Mouse (Mus musculus) ES-CJ7 (cell line): ENCODE measurements at regions not wholly inside any gene's neighbourhood (a gene's known extent, or its start where the extent isn't known, plus 50 kb on each side); places are given as distances from the start of the nearest gene placed in this dataset.

Source experiments
- DNase-seq: peaks from one replicate; pipeline ENCODE4 v3.0.0; 2011; ENCODE audit warnings: low read depth, low spot score

DNA sequence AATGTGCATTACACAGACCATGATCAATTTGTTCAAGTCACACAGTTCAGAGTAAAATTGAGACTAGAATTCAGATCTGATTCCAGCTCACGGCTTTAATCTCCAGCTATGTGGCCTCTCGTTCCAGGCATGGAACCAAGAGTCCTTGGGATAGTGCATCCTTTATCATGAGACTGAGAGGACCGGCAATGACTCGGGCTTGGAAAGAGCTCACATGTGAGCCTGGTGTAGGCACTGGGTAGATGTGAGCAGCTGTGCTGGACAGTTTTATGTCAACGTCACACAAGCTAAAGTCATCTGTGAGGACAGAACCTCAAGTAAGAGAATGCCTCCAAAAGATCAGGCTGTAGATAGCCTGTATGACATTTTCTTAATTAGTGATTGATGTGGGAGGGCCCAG is 228.3 kb downstream of the Plpp3 start:
- DNase-seq = no peak

DNA sequence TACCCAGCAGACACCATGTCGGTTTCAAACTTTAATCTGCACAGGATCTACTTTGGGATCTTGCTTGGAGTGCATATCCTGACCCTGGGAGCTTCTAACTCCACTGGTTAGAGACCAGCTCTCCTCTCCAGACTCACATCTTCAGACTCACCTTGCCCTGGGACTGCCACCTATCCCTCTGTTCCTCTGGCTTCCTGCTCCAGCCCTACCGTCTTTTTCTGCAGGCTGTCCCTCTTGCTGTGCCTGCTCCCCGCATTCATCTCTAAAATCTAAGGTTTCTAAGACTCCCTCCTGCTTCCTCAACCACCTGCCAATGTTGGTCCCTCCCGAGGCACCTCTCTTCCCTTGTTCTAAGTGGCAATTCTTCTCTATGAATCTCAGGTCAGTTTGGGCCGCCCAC is 233.2 kb downstream of the Plpp3 start:
- DNase-seq = peak; percentile 78

- no peak for DNase-seq
These were observed 237.2 kb downstream of the Plpp3 start for GRCm38 (mm10) chr4:105394366-105394765.

DNA sequence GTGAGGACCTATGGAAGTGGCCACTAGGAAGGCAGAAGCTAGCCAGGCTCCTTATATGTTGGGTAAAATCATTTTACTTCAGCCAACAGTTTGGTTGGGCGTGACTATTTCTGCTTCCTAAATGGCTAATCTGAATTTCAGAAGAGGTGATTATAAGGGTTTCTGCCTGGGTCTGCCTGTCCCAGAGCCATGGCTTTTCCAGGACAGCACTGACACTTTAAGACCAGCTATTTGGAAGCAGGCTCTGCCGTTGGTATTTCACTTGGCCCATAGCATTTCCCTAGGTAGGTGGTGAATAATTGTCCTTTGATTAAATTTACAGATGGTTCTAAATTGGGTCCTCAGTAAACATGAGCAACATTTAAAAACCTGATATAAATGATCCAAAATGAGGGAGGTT is 240.3 kb downstream of the Plpp3 start:
- no peak for DNase-seq

DNA sequence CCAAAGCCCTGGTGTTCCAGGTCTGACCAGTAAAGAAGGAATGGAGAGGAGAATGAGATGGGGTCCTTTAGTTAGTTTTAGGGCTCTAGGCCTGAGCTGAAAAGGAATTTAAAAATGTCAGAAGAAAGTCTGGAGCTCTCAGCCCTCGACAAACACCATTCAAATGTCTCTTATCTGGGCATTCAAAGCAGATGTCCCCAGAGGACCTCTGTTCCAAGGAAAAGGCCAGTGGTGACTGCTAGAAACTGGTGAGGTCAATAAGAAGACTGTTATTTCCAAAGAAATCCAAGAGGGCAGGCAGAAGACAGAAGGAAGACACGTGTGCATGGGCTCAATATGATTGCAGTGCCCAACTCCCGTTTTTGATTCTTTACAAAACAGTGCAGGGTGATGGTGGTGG is 244.9 kb downstream of the Plpp3 start:
- DNase-seq = no peak

GRCm38 (mm10) chr4:105403169-105403568 is 246.0 kb downstream of the Plpp3 start:
- DNase-seq = no peak

DNA sequence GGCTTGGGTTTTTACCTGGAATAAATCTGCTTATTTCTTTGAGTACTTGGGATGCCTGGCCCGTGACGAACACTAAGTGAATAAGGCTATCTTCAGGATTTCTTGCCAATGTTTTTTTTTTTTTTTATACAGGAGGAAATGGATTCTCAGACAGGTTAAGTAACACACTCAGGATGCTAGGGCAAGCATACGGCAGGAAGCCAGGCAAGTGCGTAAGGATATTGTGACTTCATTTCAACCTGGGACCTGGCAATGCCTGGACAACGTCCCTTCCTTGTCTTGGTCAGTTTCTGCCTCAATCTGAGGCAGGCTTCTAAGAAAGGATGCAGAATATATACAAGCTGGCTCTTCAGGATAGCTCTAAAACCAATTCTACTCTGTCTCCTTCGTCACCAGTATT is 246.5 kb downstream of the Plpp3 start:
- DNase-seq = no peak

GRCm38 (mm10) chr4:105405728-105406127 is 248.6 kb downstream of the Plpp3 start:
- no peak for DNase-seq

- no peak for DNase-seq
These were observed 249.8 kb downstream of the Plpp3 start for GRCm38 (mm10) chr4:105406786-105407464.

GRCm38 (mm10) chr4:105408896-105409295 is 251.7 kb downstream of the Plpp3 start:
- no peak for DNase-seq

DNA sequence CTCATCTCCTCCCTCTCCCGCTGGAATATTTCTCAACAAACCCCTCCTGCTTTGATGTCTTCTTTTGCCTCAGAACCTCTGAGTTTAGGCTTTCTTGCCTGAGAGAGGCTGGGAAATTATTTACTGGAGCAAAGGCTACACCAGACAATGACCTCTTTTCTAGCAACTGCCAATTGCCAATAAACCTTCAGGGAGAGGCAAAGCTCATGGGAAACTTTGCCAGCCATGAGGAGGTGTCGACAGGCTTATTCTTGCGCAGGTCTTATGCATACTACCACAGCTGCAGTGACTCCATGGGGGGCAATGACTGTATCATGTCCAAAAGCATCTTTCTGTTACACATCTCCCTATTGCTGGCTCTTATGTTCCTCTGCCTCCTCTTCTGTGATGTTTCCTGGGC is 260.0 kb downstream of the Plpp3 start:
- DNase-seq = no peak

GRCm38 (mm10) chr4:105422466-105422865 is 265.3 kb downstream of the Plpp3 start:
- peak; percentile 8 for DNase-seq

GRCm38 (mm10) chr4:105423727-105424201 is 266.6 kb downstream of the Plpp3 start:
- peak; percentile 77 for DNase-seq

- peak; percentile 29 for DNase-seq
These were observed 267.9 kb downstream of the Plpp3 start for GRCm38 (mm10) chr4:105425086-105425485.

- DNase-seq = no peak
These were observed 270.4 kb downstream of the Plpp3 start for GRCm38 (mm10) chr4:105427581-105427980.

- no peak for DNase-seq
These were observed 272.4 kb downstream of the Plpp3 start for GRCm38 (mm10) chr4:105429381-105430100.

GRCm38 (mm10) chr4:105432461-105432860 is 275.3 kb downstream of the Plpp3 start:
- DNase-seq = no peak

- DNase-seq = no peak
These were observed 280.0 kb downstream of the Plpp3 start for GRCm38 (mm10) chr4:105437141-105437540.

DNA sequence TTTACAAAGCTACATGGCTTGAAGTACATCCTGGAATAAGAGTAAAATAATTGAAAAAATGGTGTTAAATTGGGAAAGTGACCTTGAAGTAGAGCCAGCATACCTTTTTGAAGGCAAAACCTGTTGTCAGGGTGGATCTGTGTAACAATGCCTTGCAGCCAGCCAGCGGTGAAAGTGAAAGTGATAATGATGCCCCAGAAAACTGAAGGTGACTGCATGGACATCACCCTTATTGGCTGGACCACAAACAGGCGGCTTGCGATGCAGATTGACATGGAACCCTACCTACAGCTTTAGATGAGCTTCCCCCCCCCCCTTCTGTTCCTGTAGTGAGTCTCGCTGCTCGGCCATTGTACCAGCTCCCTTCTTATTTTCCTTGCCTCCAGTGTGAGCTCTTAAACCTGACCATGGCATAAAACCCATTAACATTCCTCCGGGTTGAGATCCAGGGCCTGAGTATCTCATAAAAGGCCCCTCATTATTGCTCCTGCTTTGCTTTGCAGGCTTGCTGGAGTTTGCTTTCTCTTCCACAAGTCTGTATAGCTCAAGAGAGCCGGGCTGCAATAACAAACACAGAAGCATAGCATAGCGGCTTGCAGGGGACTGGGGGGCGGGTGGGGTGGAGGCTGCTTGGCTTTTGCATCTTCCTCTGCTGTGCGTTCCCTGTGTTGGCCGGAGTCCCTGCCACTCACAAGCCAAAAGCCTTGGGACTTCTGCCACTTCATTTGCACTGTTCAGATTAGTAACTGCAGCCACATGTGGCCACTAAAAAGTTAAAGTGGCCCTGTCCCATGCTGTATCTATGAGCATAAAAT is 292.1 kb downstream of the Plpp3 start:
- peak; percentile 55 for DNase-seq

GRCm38 (mm10) chr4:105450881-105451280 is 293.7 kb downstream of the Plpp3 start:
- no peak for DNase-seq

GRCm38 (mm10) chr4:105451871-105452270 is 294.7 kb downstream of the Plpp3 start:
- no peak for DNase-seq

DNA sequence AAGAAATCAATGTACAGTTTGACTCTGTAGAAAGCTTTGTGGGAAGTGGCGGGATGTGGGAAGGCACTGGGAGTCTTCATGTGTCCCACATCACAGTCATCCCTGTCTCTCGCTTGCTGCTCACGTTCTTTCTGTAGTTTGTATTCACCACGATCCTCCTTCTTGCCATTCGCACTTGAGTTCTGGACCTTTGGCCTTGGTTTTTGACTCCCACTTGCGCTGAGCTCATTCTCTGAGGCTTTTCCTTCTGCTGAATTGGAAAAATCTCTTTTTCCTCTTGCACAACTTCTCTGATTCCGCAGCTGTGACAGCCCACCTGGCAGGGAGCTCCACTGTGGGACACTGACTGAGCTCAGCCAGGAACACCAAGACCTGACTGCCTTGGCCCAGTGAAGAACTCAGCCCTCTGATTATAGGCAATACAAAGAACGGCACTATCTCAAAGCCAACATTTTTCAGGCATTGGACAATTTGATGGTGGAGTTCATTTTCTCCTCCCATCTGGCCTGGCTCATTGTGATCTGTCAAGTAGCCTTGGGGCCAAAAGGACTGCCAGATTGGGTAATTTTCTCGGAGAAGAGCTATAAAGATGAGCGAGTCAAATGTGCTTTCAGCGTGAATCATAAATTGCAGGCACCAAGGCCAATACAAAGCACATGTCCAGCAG is 299.9 kb downstream of the Plpp3 start:
- no peak for DNase-seq
